Mouse (Mus musculus) urinary bladder, postnatal 0 days (tissue): ENCODE results near the gene Cradd. TPM values are rescaled to one million over a fixed set of nuclear protein-coding genes. Genes with fewer than 3 reads are reported as not detected.

ENCODE experiments used
- polyA plus RNA-seq: library from polyadenylated mRNA; unstranded; fragments of >200 nt; fragmentation: Nextera tagmentation; extraction: Ambion mirVana; gene quantifications from 2 replicates; pipeline ENCODE4 v1.2.1, GENCODE M21; 2015

Gene Cradd
- polyA plus RNA-seq, result 6.2 TPM in 2 replicates

GRCm38 (mm10) chr10:95323393-95324277 is at the start of gene Cradd:
Cradd (minus strand) TSS chr10:95324133.

Other genes starting within 250 kb of the Cradd start
- 31.6 and 33.5 TPM in 2 replicates for gene Socs2, start 93.0 kb upstream of the Cradd start, polyA plus RNA-seq
- gene Mrpl42, start 177.8 kb upstream of the Cradd start, polyA plus RNA-seq, result 190 and 221 TPM in 2 replicates
- gene Ube2n, start 191.0 kb upstream of the Cradd start, polyA plus RNA-seq, result 200 and 217 TPM in 2 replicates
- gene Nudt4, start 240.0 kb upstream of the Cradd start, polyA plus RNA-seq, result 51.6 and 64.4 TPM in 2 replicates